Mouse (Mus musculus): ENCODE results near the gene Mrps31.

The Mrps31 gene

GRCm38 (mm10) chr8:22411282-22411702, at the start of gene Mrps31:
Gene Mrps31, plus strand, starts transcription at chr8:22411361.
- peak; percentile 86 for DNase-seq

DNA sequence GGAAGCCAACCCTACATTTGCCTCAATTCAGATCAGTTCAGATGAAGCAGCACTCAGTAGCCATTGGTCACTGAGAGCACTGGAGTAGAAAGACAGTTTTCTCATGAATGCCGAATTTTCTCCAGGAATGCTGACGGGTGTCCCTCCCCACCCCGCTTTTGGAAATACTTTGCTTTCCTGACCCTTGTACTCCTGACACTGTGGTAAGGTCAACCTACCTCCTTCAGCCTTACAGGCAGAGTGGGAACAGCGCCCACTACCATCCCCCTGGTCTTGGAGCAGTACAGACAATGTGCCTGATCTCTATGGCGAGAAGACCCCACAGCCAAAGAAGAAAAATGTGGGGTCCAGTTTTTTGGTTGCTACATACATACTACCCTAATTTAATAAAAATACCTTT, 34.9 kb upstream of the Mrps31 start:
- no peak for DNase-seq

GRCm38 (mm10) chr8:22376903-22377302, 34.3 kb upstream of the Mrps31 start:
- no peak for DNase-seq

- no peak for DNase-seq
These were observed 30.2 kb upstream of the Mrps31 start for GRCm38 (mm10) chr8:22380934-22381333.

- DNase-seq: no peak
These were observed 28.2 kb upstream of the Mrps31 start for GRCm38 (mm10) chr8:22382824-22383595.

DNA sequence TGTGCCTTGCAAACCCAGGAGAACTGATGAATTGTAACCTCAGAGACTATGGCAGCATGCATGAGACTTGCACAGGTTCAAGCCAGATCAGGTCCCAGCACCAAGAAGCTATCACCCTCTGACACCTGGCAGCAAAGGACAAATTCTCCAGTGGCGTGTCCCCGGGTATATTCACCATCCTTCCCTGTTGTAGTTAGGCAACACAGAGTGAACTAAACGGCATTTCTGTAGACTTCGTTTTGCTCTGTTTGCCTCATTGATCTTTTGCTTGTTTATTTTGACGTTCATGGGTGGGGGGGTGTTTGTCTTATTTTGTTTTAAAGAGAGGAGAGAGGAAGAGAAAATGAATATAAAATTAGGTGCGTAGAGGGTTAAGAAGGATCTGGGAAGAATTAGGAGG, 26.0 kb upstream of the Mrps31 start:
- DNase-seq: no peak

DNA sequence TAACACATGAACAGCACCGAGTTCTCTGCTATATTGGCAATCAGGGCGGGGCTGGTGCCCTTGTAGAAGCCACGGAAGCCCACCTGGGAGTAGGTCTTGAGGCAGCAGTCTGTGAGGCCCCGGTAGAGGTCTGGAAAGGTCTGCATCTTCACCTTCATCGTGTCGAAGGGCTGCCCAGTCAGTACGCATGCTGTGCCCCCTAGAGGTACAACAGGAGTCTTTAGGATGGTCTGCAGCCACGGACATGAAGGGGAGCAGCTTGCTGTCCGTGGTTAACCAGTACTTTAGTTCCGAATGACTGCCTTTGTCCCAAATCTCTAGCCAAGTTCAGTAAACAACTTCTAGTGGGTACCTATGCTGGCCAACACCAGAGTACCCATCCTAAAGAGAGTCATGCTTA, 21.3 kb upstream of the Mrps31 start:
- no peak for DNase-seq

GRCm38 (mm10) chr8:22390766-22391463, 20.2 kb upstream of the Mrps31 start:
- no peak for DNase-seq

- DNase-seq: peak; percentile 15
These were observed 16.7 kb upstream of the Mrps31 start for GRCm38 (mm10) chr8:22394471-22394870.

- peak; percentile 61 for DNase-seq
These were observed 15.9 kb upstream of the Mrps31 start for GRCm38 (mm10) chr8:22395256-22395655.

DNA sequence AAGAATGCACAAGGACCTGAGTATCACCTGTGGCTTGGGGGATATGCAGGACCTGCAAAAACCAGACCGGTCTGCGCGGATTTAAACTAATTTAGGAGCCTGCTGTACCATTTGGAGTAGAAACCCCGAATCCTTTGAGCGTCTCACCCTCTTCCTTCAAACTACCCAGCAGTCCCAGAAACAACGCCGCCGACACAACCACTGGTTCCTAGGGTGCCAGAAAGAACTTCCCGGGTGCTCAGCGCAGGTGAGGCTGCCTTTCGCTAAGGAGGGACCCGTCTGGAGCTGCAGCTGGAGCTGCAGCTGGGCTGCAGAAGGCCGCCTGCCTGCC, 13.4 kb upstream of the Mrps31 start:
- no peak for DNase-seq

GRCm38 (mm10) chr8:22398142-22398951, 12.8 kb upstream of the Mrps31 start, which contains the start of gene Slc25a15:
Gene Slc25a15, minus strand, starts transcription at chr8:22398597.
- DNase-seq: peak; percentile 90

GRCm38 (mm10) chr8:22399285-22399880, 11.8 kb upstream of the Mrps31 start:
- peak; percentile 41 for DNase-seq

DNA sequence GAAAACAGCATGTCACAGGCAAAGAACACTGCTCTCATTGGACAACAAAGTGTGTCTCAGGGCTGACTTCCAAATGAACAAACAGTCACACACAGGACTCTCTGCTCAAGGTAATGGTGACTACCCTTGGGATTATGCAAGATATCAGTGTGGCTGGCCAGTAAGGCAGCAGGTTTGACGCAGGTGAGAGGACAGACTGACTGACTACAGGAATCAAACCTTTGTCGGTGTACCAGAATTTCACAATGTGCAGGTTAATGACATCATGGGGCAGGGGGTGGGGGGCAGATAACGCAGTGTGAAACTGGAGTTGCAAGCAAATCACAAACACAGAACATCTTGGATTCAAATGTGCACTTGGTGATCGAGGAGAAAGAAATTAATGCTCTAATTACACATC, 10.6 kb upstream of the Mrps31 start:
- no peak for DNase-seq

DNA sequence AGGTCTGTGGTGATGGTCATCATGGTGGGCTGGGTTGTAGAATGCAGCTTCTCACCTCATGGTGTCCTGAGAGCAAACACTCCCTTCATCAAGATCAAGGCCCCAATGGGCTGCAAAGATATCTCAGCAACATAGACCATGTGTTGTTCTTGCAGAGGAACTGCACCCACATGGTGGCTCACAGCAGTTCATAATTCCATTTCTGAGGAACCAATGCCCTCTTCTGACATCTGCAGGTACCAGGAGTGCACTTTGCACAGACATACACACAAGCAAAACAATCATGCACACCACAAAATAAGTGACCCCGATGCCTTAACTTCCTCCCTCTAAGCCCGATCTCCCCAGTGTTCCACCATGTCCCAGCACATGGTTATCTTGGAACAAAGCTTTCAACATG, 7.9 kb upstream of the Mrps31 start:
- DNase-seq: no peak

- DNase-seq: no peak
These were observed 5.4 kb upstream of the Mrps31 start for GRCm38 (mm10) chr8:22405733-22406132.

DNA sequence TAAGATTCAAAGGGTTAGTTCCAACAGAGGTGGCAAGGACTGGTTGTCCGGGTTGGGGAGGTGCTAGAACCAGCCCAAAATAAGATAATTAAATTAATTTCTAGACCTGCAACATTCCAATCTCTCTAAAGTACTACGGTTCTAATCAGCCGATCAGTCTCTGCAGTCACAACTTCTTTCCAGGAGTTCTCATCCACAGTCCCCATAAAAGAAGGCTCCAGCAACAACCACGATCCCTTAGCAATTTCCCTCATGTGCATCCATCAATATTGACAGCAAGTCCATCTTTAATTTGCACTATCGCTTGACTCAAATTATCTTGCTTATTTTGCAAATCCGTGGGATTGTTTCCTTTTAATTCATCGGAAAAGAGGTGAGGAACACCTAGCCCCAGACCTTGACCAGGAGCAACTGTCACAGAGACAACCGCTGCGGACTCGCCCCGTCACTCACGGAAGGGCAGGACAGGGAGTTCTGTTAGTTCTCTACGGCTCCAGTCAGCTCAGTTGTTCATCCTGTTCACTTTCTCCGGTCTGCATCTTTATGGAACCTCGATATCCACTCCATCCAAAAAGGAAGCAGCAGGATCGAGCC, 376 bp upstream of the Mrps31 start:
- DNase-seq: no peak

GRCm38 (mm10) chr8:22411971-22412370, 810 bp downstream of the Mrps31 start:
- no peak for DNase-seq

Data from cerebellum, adult 9-11 months (tissue).